Mouse (Mus musculus): ENCODE measurements around the gene Ranbp10.
"Not testable (repeated sequence)": the region's sequence is repeated elsewhere in the genome, so short reads cannot be mapped to it uniquely, and the experiment has no call there.

Ranbp10 gene

GRCm38 (mm10) chr8:105835318-105835717 lies 8.2 kb upstream of the Ranbp10 start:
- DNase-seq (ENCODE audit: low spot score) = peak; percentile 82

GRCm38 (mm10) chr8:105833740-105834139 lies 6.6 kb upstream of the Ranbp10 start:
- not testable (repeated sequence) for DNase-seq (ENCODE audit: low spot score)

- DNase-seq (ENCODE audit: low spot score) = no peak
Measured at GRCm38 (mm10) chr8:105826379-105826778, 771 bp downstream of the Ranbp10 start.

GRCm38 (mm10) chr8:105825506-105825905 lies 1.6 kb downstream of the Ranbp10 start:
- no peak for DNase-seq (ENCODE audit: low spot score)

GRCm38 (mm10) chr8:105820925-105821324 lies 6.2 kb downstream of the Ranbp10 start:
- peak; percentile 78 for DNase-seq (ENCODE audit: low spot score)

GRCm38 (mm10) chr8:105819659-105820058 lies 7.5 kb downstream of the Ranbp10 start:
- peak; percentile 38 for DNase-seq (ENCODE audit: low spot score)

GRCm38 (mm10) chr8:105813241-105813640 lies 13.9 kb downstream of the Ranbp10 start:
- no peak for DNase-seq (ENCODE audit: low spot score)

- no peak for DNase-seq (ENCODE audit: low spot score)
Measured at GRCm38 (mm10) chr8:105812511-105812910, 14.6 kb downstream of the Ranbp10 start.

GRCm38 (mm10) chr8:105811543-105811942 lies 15.6 kb downstream of the Ranbp10 start:
- no peak for DNase-seq (ENCODE audit: low spot score)

GRCm38 (mm10) chr8:105811061-105811460 lies 16.1 kb downstream of the Ranbp10 start:
- no peak for DNase-seq (ENCODE audit: low spot score)

GRCm38 (mm10) chr8:105810245-105810786 lies 16.8 kb downstream of the Ranbp10 start:
- DNase-seq (ENCODE audit: low spot score) = no peak

GRCm38 (mm10) chr8:105808480-105808879 lies 18.7 kb downstream of the Ranbp10 start:
- no peak for DNase-seq (ENCODE audit: low spot score)

GRCm38 (mm10) chr8:105807766-105808165 lies 19.4 kb downstream of the Ranbp10 start:
- no peak for DNase-seq (ENCODE audit: low spot score)

- no peak for DNase-seq (ENCODE audit: low spot score)
Measured at GRCm38 (mm10) chr8:105805964-105806363, 21.2 kb downstream of the Ranbp10 start.

GRCm38 (mm10) chr8:105805346-105805745 lies 21.8 kb downstream of the Ranbp10 start:
- no peak for DNase-seq (ENCODE audit: low spot score)

- DNase-seq (ENCODE audit: low spot score) = no peak
Measured at GRCm38 (mm10) chr8:105804797-105805196, 22.4 kb downstream of the Ranbp10 start.

- DNase-seq (ENCODE audit: low spot score) = peak; percentile 52
Measured at GRCm38 (mm10) chr8:105801153-105801904, 25.8 kb downstream of the Ranbp10 start.

- DNase-seq (ENCODE audit: low spot score) = peak; percentile 83
Measured at GRCm38 (mm10) chr8:105799091-105799812, 27.9 kb downstream of the Ranbp10 start.

- DNase-seq (ENCODE audit: low spot score) = no peak
Measured at GRCm38 (mm10) chr8:105798408-105798807, 28.7 kb downstream of the Ranbp10 start.

- DNase-seq (ENCODE audit: low spot score) = no peak
Measured at GRCm38 (mm10) chr8:105795785-105796184, 31.4 kb downstream of the Ranbp10 start.

- no peak for DNase-seq (ENCODE audit: low spot score)
Measured at GRCm38 (mm10) chr8:105794009-105794598, 33.0 kb downstream of the Ranbp10 start.

GRCm38 (mm10) chr8:105793331-105793730 lies 33.8 kb downstream of the Ranbp10 start:
- DNase-seq (ENCODE audit: low spot score) = no peak

GRCm38 (mm10) chr8:105789626-105790025 lies 37.5 kb downstream of the Ranbp10 start:
- DNase-seq (ENCODE audit: low spot score) = no peak
